Mouse (Mus musculus) monocyte, adult 5-6 weeks (primary cell): Measurements from ENCODE around the gene Sppl2b. TPM values are rescaled to one million over a fixed set of nuclear protein-coding genes. Genes with fewer than 3 reads are reported as not detected.
A peak's percentile ranks its signal among the peaks of the same experiment; 100 is the strongest.

Experiments
- ATAC-seq: fragments of 153-309, 156-312 bp; replicated peaks from 2 replicates; pipeline ENCODE4 v1.8.0; 2017; ENCODE audit warnings: mild to moderate bottlenecking; ENCODE audit not compliant: low TSS enrichment, insufficient number of reproducible peaks, severe bottlenecking, poor library complexity, low FRiP score
- total RNA-seq: library from RNA; stranded (forward); fragments of 200-1000, 200-491, 200-594 nt; gene quantifications from 3 replicates; pipeline ENCODE4 v1.2.3, GENCODE M21; 2017

The Sppl2b gene
- total RNA-seq, 1 experiment from 2014 or later: 8.2 TPM

- no peak for ATAC-seq
Observed at GRCm38 (mm10) chr10:80880901-80881300, 25.8 kb downstream of the Sppl2b start.

- ATAC-seq: peak; percentile 54; the same call in 1 of the 2 replicates
Observed at GRCm38 (mm10) chr10:80881301-80881700, 26.2 kb downstream of the Sppl2b start.

- no peak for ATAC-seq
Observed at GRCm38 (mm10) chr10:80887181-80887580, 32.1 kb downstream of the Sppl2b start.

- ATAC-seq: no peak
Observed at GRCm38 (mm10) chr10:80895100-80895499, 40.0 kb downstream of the Sppl2b start.

GRCm38 (mm10) chr10:80895697-80896096 lies 40.6 kb downstream of the Sppl2b start:
- ATAC-seq: no peak

GRCm38 (mm10) chr10:80896581-80897485 lies 41.8 kb downstream of the Sppl2b start:
- ATAC-seq: no peak

- ATAC-seq: no peak
Observed at GRCm38 (mm10) chr10:80897861-80898510, 42.9 kb downstream of the Sppl2b start.

GRCm38 (mm10) chr10:80899074-80899473 lies 44.0 kb downstream of the Sppl2b start:
- no peak for ATAC-seq

GRCm38 (mm10) chr10:80899591-80900317 lies 44.7 kb downstream of the Sppl2b start:
- 0 out of 2 replicates have a peak, but pooled peaks have one; percentile 1 for ATAC-seq

GRCm38 (mm10) chr10:80900318-80901247 lies 45.5 kb downstream of the Sppl2b start, which contains the start of gene Timm13:
Timm13 (minus strand) TSS chr10:80900969.
- ATAC-seq: peak; percentile 92

- ATAC-seq: no peak
Observed at GRCm38 (mm10) chr10:80901409-80902272, 46.6 kb downstream of the Sppl2b start.

- ATAC-seq: no peak
Observed at GRCm38 (mm10) chr10:80902273-80902940, 47.3 kb downstream of the Sppl2b start.

- ATAC-seq: no peak
Observed at GRCm38 (mm10) chr10:80903282-80903681, 48.2 kb downstream of the Sppl2b start.

GRCm38 (mm10) chr10:80904004-80904693 lies 49.1 kb downstream of the Sppl2b start:
- ATAC-seq: no peak

GRCm38 (mm10) chr10:80904709-80905108 lies 49.6 kb downstream of the Sppl2b start:
- ATAC-seq: no peak
